Mouse (Mus musculus): Measurements from ENCODE around the gene Dap. TPM values are rescaled to one million over a fixed set of nuclear protein-coding genes. Genes with fewer than 3 reads are reported as not detected.

Gene Dap
- polyA plus RNA-seq, 1 experiment from 2014 or later: 91.9 TPM

GRCm38 (mm10) chr15:31294311-31294710 is 70.2 kb downstream of the Dap start:
- H3K27me3 ChIP-seq: peaks cover 54% of the 10 kb centered on the region

GRCm38 (mm10) chr15:31296882-31297776 is 73.0 kb downstream of the Dap start:
- no peaks in the 10 kb centered on the region for H3K36me3 ChIP-seq
- H3K27me3 ChIP-seq: peaks cover 60% of the 10 kb centered on the region
- no peak for ATAC-seq (ENCODE audit: low FRiP score, low read depth)
- H3K9me3 ChIP-seq: no peaks in the 10 kb centered on the region
- H3K27ac ChIP-seq: no peak overlapping the region
- 7% methylated on average over 40 of the region's 40 CpGs for WGBS
- peak overlapping the region; percentile 54 for H3K4me2 ChIP-seq (replicated peaks)
- peaks cover 23% of the 10 kb centered on the region for H3K4me1 ChIP-seq
- peak overlapping the region; percentile 22 for H3K4me3 ChIP-seq
- peak overlapping the region; percentile 31 for H3K9ac ChIP-seq

More at GRCm38 (mm10) chr15:31294311-31294710, 70.2 kb downstream of the Dap start:
- no peak overlapping the region for H3K27ac ChIP-seq
- H3K4me2 ChIP-seq (replicated peaks): no peak overlapping the region
- no peaks in the 10 kb centered on the region for H3K9me3 ChIP-seq
- WGBS: 23% methylated on average over 2 of the region's 2 CpGs
- H3K4me3 ChIP-seq: no peak overlapping the region
- no peaks in the 10 kb centered on the region for H3K36me3 ChIP-seq
- H3K4me1 ChIP-seq: peaks cover 21% of the 10 kb centered on the region
- no peak overlapping the region for H3K9ac ChIP-seq
- ATAC-seq (ENCODE audit: low FRiP score, low read depth): no peak

GRCm38 (mm10) chr15:31297777-31298137 is 73.6 kb downstream of the Dap start:
- Histone ChIP-seq H3K36me3 (no peaks in the 10 kb centered on the region), H3K4me3 (peak overlapping the region; percentile 22), H3K4me2 (replicated peaks) (peak overlapping the region; percentile 54), H3K27ac (no peak overlapping the region), H3K4me1 (peaks cover 18% of the 10 kb centered on the region), H3K27me3 (peaks cover 60% of the 10 kb centered on the region), H3K9ac (no peak overlapping the region; the same call in 1 of the 2 replicates), H3K9me3 (no peaks in the 10 kb centered on the region)
- WGBS: 23% methylated on average over 13 of the region's 13 CpGs
- ATAC-seq (ENCODE audit: low FRiP score, low read depth): no peak

DNA sequence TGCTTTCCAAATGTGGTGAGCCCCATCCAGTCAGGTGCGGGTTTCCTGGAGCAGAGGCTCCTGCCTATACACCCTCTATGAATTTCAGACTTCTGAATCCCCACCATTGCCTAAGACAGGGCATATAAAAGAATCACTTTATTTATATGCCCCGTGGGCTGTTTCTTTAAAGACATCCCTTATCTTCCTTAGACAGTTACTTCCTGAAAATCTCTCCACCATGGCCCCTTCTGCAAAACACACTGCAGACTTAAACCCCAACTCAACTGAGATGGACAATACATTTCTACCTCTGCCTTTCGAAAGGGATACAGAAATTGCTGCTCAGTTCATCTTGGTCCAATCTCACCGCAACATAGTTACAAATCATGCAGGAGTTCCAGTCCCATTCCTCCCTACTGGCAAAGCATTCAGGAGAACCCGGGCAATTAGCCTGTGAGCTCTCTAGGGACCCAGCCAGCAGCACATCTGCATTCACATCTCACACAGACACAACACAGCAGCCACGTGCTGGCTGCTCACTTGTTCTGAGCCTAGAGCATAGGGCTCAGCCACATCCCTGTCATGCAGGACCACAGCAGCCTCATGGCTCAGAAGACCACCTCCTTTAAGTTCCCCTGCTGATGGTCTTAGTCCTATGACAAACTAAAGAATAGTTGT is 75.3 kb downstream of the Dap start:
- no peak overlapping the region for H3K27ac ChIP-seq
- H3K36me3 ChIP-seq: no peaks in the 10 kb centered on the region
- peaks cover 14% of the 10 kb centered on the region for H3K4me1 ChIP-seq
- WGBS: 55% methylated on average over 6 of the region's 6 CpGs
- peaks cover 55% of the 10 kb centered on the region for H3K27me3 ChIP-seq
- no peak overlapping the region for H3K4me2 ChIP-seq (replicated peaks)
- H3K4me3 ChIP-seq: no peak overlapping the region
- no peaks in the 10 kb centered on the region for H3K9me3 ChIP-seq
- ATAC-seq (ENCODE audit: low FRiP score, low read depth): no peak
- H3K9ac ChIP-seq: no peak overlapping the region

- Histone ChIP-seq H3K9me3 (no peaks in the 10 kb centered on the region), H3K27ac (no peak overlapping the region), H3K27me3 (peaks cover 25% of the 10 kb centered on the region), H3K9ac (no peak overlapping the region), H3K4me3 (no peak overlapping the region), H3K4me1 (peaks cover 12% of the 10 kb centered on the region), H3K36me3 (no peaks in the 10 kb centered on the region), H3K4me2 (replicated peaks) (no peak overlapping the region)
- ATAC-seq (ENCODE audit: low FRiP score, low read depth): no peak
- WGBS: 64% methylated on average over 12 of the region's 12 CpGs
Measured at GRCm38 (mm10) chr15:31302293-31302990, 78.3 kb downstream of the Dap start.

GRCm38 (mm10) chr15:31304302-31304701 is 80.2 kb downstream of the Dap start:
- Histone ChIP-seq H3K27me3 (peaks cover 6% of the 10 kb centered on the region; the same call in 1 of the 2 replicates), H3K36me3 (no peaks in the 10 kb centered on the region), H3K9me3 (no peaks in the 10 kb centered on the region), H3K4me3 (no peak overlapping the region), H3K9ac (no peak overlapping the region), H3K4me2 (replicated peaks) (no peak overlapping the region), H3K27ac (no peak overlapping the region), H3K4me1 (peaks cover 7% of the 10 kb centered on the region; the same call in 1 of the 2 replicates)
- ATAC-seq (ENCODE audit: low FRiP score, low read depth): no peak
- WGBS: 82% methylated on average over 3 of the region's 3 CpGs

DNA sequence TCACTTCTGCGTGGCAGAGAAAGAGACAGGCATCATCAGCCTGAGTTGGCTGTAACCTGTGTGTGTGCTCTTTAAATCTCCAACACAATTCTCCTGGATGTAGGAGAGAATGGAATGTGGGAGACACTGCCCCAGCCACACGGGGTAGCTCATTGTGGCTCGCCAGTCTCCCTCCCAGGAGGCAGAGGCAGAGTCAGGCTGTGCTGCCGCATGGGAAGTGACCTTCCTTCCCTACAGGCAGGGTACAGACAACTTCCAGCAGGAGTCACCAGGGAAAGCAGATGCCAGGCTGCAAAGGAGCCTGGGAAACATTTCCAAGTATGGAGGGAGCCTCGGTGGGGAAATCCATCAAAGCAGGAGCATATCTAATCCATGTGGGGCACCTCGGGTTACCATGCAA is 81.1 kb downstream of the Dap start:
- Histone ChIP-seq H3K9ac (no peak overlapping the region), H3K36me3 (no peaks in the 10 kb centered on the region), H3K4me2 (replicated peaks) (no peak overlapping the region), H3K4me3 (no peak overlapping the region), H3K27ac (no peak overlapping the region), H3K9me3 (no peaks in the 10 kb centered on the region), H3K27me3 (0 out of 2 replicates have a peak, but pooled peaks cover 3% of the 10 kb centered on the region), H3K4me1 (0 out of 2 replicates have a peak, but pooled peaks cover 4% of the 10 kb centered on the region)
- ATAC-seq (ENCODE audit: low FRiP score, low read depth): no peak
- WGBS: 46% methylated on average over 6 of the region's 6 CpGs

DNA sequence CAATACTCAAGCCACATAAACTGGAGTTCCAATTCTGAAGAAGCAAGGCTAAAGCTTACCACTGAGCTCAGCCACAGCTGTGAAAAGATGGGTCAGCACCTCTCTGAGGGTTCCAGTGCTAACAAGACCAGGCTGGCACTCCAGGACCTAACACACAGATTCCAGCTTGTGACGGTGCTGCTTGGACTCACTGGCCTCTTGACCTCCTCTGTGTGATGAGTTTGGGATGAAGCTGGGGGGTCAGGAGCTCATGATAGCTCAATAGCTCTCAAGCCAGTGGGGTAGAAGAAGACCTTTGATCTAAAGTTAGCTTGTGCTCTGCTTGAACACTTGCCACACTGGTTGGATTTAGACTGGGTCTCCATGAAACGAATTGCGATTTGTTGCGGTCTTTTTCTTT is 82.6 kb downstream of the Dap start:
- Histone ChIP-seq H3K36me3 (no peaks in the 10 kb centered on the region), H3K9me3 (no peaks in the 10 kb centered on the region), H3K27me3 (no peaks in the 10 kb centered on the region), H3K4me3 (no peak overlapping the region), H3K9ac (no peak overlapping the region), H3K4me2 (replicated peaks) (no peak overlapping the region), H3K27ac (no peak overlapping the region), H3K4me1 (0 out of 2 replicates have a peak, but pooled peaks cover 4% of the 10 kb centered on the region)
- 82% methylated on average over 4 of the region's 4 CpGs for WGBS
- no peak for ATAC-seq (ENCODE audit: low FRiP score, low read depth)

DNA sequence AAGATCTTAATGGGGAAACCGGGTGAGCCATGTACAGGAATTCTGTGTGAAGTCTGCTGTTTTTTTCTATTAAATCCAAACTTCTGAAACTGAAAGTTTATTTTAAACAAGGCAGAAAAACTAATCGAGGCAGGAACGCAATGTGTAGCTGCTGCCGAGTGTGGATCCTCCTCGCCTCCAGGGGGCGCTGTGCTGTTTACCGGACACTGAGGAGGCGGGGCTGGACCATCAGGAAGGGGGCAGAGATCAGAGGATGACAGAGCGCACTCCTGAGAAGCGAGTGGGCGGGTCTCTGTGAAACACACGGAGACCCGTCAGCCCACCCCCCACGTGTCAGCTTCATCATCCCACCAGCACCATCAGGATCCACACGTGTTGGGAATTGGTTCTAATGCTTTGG is 85.4 kb downstream of the Dap start:
- ATAC-seq (ENCODE audit: low FRiP score, low read depth): no peak
- WGBS: 70% methylated on average over 15 of the region's 15 CpGs
- no peak overlapping the region for H3K4me3 ChIP-seq

DNA sequence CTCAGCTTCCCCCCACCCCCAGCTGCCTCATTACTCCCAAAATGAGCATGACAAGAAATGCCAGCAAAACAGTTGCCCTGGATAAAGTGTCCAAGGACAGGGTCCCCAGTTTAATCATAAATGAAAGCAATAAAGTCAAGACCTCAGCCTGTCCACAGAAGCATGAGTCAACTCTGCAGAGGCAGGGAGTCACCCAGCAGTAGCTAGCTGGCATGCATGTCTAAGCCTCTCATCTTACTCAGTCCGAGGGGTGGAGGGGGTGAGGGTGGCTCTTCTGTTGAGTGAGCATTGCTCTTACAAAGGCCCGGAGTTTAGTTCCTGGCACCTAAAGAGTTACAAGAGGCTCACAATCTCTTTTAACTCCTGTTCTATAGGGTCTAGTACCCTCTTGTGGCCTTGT is 87.9 kb downstream of the Dap start:
- no peak overlapping the region for H3K27ac ChIP-seq
- no peaks in the 10 kb centered on the region for H3K36me3 ChIP-seq
- 70% methylated on average over 2 of the region's 2 CpGs for WGBS
- no peaks in the 10 kb centered on the region for H3K27me3 ChIP-seq
- ATAC-seq (ENCODE audit: low FRiP score, low read depth): no peak
- H3K9me3 ChIP-seq: no peaks in the 10 kb centered on the region
- no peak overlapping the region for H3K9ac ChIP-seq
- no peak overlapping the region for H3K4me3 ChIP-seq
- no peak overlapping the region for H3K4me2 ChIP-seq (replicated peaks)
- H3K4me1 ChIP-seq: no peaks in the 10 kb centered on the region

More for the DNA sequence above, 85.4 kb downstream of the Dap start:
- 0 out of 2 replicates have a peak, but pooled peaks cover 4% of the 10 kb centered on the region for H3K4me1 ChIP-seq
- H3K9ac ChIP-seq: no peak overlapping the region
- no peaks in the 10 kb centered on the region for H3K9me3 ChIP-seq
- no peaks in the 10 kb centered on the region for H3K36me3 ChIP-seq
- H3K27ac ChIP-seq: no peak overlapping the region
- no peaks in the 10 kb centered on the region for H3K27me3 ChIP-seq
- no peak overlapping the region for H3K4me2 ChIP-seq (replicated peaks)

GRCm38 (mm10) chr15:31315630-31316231 is 91.6 kb downstream of the Dap start:
- 3% methylated on average over 5 of the region's 5 CpGs for WGBS
- no peak overlapping the region for H3K9ac ChIP-seq
- peak; percentile 79 for ATAC-seq (ENCODE audit: low FRiP score, low read depth)

More at GRCm38 (mm10) chr15:31315630-31316231, 91.6 kb downstream of the Dap start:
- Histone ChIP-seq H3K4me1 (peaks cover 22% of the 10 kb centered on the region), H3K4me2 (replicated peaks) (no peak overlapping the region), H3K27ac (no peak overlapping the region), H3K4me3 (no peak overlapping the region), H3K27me3 (no peaks in the 10 kb centered on the region), H3K36me3 (no peaks in the 10 kb centered on the region), H3K9me3 (no peaks in the 10 kb centered on the region)

Data from limb, embryonic 13.5 days (tissue).